Mouse (Mus musculus) forebrain, embryonic 15.5 days (tissue): ENCODE results near the gene C4b. TPM values are rescaled to one million over a fixed set of nuclear protein-coding genes. Genes with fewer than 3 reads are reported as not detected.
A peak's percentile ranks its signal among the peaks of the same experiment; 100 is the strongest.
"Not testable (repeated sequence)": the region's sequence is repeated elsewhere in the genome, so short reads cannot be mapped to it uniquely, and the experiment has no call there.

Experiments
- ATAC-seq: fragments of 200-750 bp; cut with Nextera tagmentation; replicated peaks from 2 replicates; pipeline ENCODE4 v1.8.0; 2017; ENCODE audit warnings: mild to moderate bottlenecking, moderate TSS enrichment, moderate library complexity
- H3K27ac ChIP-seq: fragments of 300-500 bp; sonication (generic); replicated peaks from 2 replicates; pipeline ENCODE4 v1.5.1; 2015; ENCODE audit warnings: mild to moderate bottlenecking, inconsistent platforms
- H3K27me3 ChIP-seq: fragments of 300-500 bp; sonication (generic); 2 replicates; pipeline ENCODE4 v1.6.1; 2015; ENCODE audit warnings: inconsistent platforms
- H3K36me3 ChIP-seq: fragments of 300-500 bp; sonication (generic); 2 replicates; pipeline ENCODE4 v1.6.1; 2015; ENCODE audit warnings: mild to moderate bottlenecking, inconsistent platforms
- H3K4me1 ChIP-seq: fragments of 300-500 bp; sonication (generic); 2 replicates; pipeline ENCODE4 v1.6.1; 2015; ENCODE audit warnings: inconsistent platforms
- H3K4me2 ChIP-seq: fragments of 300-500 bp; sonication (generic); replicated peaks from 2 replicates; pipeline ENCODE4 v1.6.1; 2015; ENCODE audit warnings: mild to moderate bottlenecking, inconsistent platforms
- H3K4me3 ChIP-seq: fragments of 300-500 bp; sonication (generic); 2 replicates; pipeline ENCODE4 v1.5.1; 2015; ENCODE audit warnings: mild to moderate bottlenecking, inconsistent platforms
- H3K9ac ChIP-seq: fragments of 300-500 bp; sonication (generic); replicated peaks from 2 replicates; pipeline ENCODE4 v1.6.1; 2015; ENCODE audit warnings: mild to moderate bottlenecking, inconsistent platforms
- H3K9me3 ChIP-seq: fragments of 300-500 bp; sonication (generic); 2 replicates; pipeline ENCODE4 v1.6.1; 2016; ENCODE audit warnings: inconsistent platforms
- WGBS: fragments of 180-500 bp; shearing (Covaris S2); methylation state at CpG from one replicate; pipeline ENCODE4 v1.1.7; 2015; ENCODE audit warnings: mixed read lengths; 5-methylcytosine and 5-hydroxymethylcytosine counted together
- polyA plus RNA-seq: library from polyadenylated mRNA; unstranded; fragments of >200 nt; fragmentation: Nextera tagmentation; extraction: Ambion mirVana; gene quantifications from 2 replicates; pipeline ENCODE4 v1.2.1, GENCODE M21; 2015

The C4b gene
- polyA plus RNA-seq, 1 experiment from 2014 or later: not detected

DNA sequence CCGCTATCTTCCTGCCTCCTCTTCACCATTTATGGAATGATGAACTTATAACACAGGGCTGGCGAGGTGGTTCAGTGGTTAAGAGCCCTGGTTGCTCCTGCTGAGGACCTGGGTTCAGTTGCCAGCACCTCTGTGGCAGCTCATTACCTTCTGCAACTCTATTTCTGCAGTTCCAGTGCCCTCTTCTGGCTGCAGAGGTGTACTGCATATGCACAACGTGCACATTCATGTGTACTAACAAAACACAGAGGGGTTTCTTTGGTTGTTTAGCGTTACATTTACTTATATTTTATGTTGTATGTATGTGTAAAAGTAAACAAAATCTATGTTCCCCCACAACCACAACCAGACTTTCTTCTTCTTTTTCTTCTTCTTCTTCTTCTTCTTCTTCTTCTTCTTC lies 20.6 kb downstream of the C4b start:
- H3K36me3 ChIP-seq: no peaks in the 10 kb centered on the region

DNA sequence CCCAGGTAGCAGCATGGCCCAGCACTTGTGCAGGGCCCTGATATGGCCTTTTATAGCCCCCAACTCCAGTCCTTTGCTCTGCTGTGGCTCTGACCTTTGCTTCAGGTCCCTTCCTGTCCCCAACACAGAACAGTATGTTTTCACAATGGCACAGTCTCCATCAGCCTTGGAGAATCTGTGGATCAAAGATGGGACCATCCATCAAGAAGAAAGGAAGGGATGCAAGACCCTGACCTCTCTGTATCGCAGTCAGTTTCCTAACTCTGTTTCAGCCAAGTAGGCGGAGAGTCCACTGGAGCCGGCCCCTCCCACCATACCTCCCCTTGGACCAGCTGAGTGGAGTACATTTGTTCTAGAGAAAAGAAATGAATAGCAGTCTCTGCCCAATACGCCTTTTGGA lies 21.4 kb downstream of the C4b start:
- WGBS: 96% methylated on average over 4 of the region's 4 CpGs
- not testable (repeated sequence) for H3K4me3 ChIP-seq, ATAC-seq, H3K36me3 ChIP-seq, H3K4me2 ChIP-seq, H3K4me1 ChIP-seq, H3K9ac ChIP-seq, H3K9me3 ChIP-seq, H3K27ac ChIP-seq, H3K27me3 ChIP-seq

More for the DNA sequence above, 20.6 kb downstream of the C4b start:
- H3K4me1 ChIP-seq: no peaks in the 10 kb centered on the region
- H3K27ac ChIP-seq: no peak overlapping the region
- no peak for ATAC-seq
- H3K4me3 ChIP-seq: no peak overlapping the region
- WGBS: 77% methylated on average over 4 of the region's 4 CpGs
- H3K27me3 ChIP-seq: no peaks in the 10 kb centered on the region
- no peaks in the 10 kb centered on the region for H3K9me3 ChIP-seq
- no peak overlapping the region for H3K9ac ChIP-seq
- H3K4me2 ChIP-seq: no peak overlapping the region

DNA sequence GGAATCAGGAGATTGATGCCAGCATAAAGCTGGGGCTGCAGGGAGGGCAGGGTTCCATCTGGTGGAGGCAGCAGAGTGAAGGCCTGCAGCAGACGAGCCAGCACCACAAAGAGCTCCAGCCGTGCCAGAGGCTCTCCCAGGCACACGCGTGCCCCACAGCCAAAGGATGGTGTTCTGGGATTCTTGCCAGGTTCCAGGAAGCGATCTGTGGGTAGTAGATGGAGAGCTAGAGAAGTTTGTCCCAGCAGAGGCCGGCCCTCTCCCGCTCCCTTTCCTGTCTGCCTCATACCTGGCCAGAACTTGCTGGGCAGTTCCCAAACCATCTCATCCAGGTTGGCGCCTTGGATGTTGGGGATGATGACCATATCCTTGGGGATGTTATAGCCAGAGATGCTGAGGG lies 23.8 kb downstream of the C4b start:
- ATAC-seq, H3K4me2 ChIP-seq, H3K36me3 ChIP-seq, H3K27me3 ChIP-seq, H3K27ac ChIP-seq, H3K4me1 ChIP-seq, H3K9me3 ChIP-seq, H3K4me3 ChIP-seq, H3K9ac ChIP-seq: not testable (repeated sequence)
- 61% methylated on average over 8 of the region's 8 CpGs for WGBS

DNA sequence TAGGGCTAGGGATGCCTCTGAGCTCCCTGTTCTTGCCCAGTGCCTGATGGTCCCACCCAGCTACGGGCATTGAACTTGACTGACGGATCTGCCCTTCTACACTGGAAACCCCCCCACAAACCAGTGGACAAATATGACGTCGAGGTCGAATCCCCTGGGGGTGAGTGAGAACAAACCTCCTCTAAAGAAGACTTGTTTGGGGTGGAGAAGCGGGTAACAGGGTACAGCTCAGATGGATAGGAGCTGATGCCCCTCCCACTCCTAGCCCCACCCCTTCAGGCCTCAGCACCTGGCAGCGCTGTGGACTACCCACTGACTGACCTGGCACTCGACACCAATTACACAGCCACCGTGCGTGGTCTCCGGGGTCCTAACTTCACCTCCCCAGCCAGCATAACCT lies 26.3 kb downstream of the C4b start:
- Histone ChIP-seq H3K36me3 (no peaks in the 10 kb centered on the region), H3K4me1 (no peaks in the 10 kb centered on the region), H3K9ac (no peak overlapping the region), H3K27ac (no peak overlapping the region), H3K4me2 (no peak overlapping the region), H3K9me3 (no peaks in the 10 kb centered on the region), H3K4me3 (no peak overlapping the region), H3K27me3 (no peaks in the 10 kb centered on the region)
- WGBS: 78% methylated on average over 11 of the region's 11 CpGs
- ATAC-seq: no peak

DNA sequence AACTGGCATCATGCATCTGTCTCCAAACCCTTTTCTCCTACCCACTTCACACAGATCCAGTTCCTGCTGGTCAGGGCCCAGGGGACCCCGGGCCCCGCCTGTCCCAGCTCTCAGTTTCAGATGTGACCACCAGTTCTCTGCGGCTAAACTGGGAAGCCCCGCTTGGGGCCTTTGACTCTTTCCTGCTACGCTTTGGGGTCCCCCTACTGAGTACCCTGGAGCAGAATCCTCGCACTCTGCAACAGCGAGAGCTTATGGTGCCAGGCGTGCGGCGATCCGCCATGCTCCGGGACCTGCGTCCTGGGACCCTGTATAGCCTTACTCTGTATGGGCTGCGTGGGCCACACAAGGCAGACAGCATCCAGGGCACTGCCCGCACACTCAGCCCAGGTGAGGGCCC lies 27.4 kb downstream of the C4b start:
- Histone ChIP-seq H3K4me3 (no peak overlapping the region), H3K36me3 (no peaks in the 10 kb centered on the region), H3K9me3 (no peaks in the 10 kb centered on the region), H3K4me2 (no peak overlapping the region), H3K9ac (no peak overlapping the region), H3K27ac (no peak overlapping the region), H3K4me1 (no peaks in the 10 kb centered on the region), H3K27me3 (no peaks in the 10 kb centered on the region)
- WGBS: 91% methylated on average over 15 of the region's 15 CpGs
- ATAC-seq: no peak

DNA sequence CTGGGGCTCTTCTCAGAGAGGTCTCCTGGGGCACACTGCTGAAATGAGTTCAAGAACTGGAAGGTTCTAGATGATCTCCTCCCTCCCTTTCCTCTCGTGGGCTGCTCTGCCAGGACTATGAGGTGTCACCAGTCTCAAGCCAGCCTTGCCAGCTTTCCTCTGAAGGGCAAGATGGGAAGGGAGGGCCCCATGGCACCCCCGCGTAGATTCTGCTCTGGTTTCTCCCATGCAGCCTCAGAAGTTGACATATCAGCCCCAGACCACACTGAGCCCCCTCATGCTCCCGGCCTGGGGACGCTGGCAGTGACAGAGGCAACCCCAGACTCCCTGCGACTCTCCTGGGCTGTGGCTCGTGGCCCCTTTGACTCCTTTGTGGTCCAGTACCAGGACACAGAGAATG lies 28.2 kb downstream of the C4b start:
- H3K36me3 ChIP-seq, H3K27ac ChIP-seq, ATAC-seq, H3K4me3 ChIP-seq, H3K27me3 ChIP-seq, H3K9me3 ChIP-seq, H3K4me2 ChIP-seq, H3K4me1 ChIP-seq, H3K9ac ChIP-seq: not testable (repeated sequence)
- 89% methylated on average over 7 of the region's 7 CpGs for WGBS

DNA sequence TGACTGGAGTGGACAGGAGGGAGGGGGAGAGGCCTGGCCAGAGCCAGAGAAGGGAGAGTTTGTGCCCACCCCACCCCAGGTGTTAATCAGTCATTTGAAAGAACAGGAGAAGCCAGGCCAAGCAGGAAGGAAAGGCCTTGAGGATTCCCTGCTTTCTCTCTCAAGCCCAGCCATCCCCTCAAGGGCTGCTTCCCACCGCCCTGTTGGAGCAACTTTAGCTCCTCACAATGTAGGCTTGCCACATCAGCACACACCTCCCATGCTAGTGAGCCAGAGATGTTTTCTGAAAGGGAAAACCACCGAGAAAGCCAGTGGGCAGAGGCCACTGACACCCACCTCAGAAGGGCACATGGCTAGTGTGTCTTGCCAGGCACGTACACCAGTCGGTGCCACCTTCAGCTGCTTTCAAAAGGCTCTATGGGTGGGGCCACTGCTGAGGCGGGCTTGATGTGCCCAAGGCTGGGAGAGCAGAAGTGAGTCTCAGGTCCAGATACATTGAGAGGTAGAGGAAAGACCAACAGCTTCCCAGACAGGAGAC lies 28.7 kb downstream of the C4b start:
- H3K27me3 ChIP-seq, ATAC-seq, H3K9ac ChIP-seq, H3K36me3 ChIP-seq, H3K9me3 ChIP-seq, H3K27ac ChIP-seq, H3K4me3 ChIP-seq, H3K4me2 ChIP-seq, H3K4me1 ChIP-seq: not testable (repeated sequence)
- 83% methylated on average over 5 of the region's 5 CpGs for WGBS

DNA sequence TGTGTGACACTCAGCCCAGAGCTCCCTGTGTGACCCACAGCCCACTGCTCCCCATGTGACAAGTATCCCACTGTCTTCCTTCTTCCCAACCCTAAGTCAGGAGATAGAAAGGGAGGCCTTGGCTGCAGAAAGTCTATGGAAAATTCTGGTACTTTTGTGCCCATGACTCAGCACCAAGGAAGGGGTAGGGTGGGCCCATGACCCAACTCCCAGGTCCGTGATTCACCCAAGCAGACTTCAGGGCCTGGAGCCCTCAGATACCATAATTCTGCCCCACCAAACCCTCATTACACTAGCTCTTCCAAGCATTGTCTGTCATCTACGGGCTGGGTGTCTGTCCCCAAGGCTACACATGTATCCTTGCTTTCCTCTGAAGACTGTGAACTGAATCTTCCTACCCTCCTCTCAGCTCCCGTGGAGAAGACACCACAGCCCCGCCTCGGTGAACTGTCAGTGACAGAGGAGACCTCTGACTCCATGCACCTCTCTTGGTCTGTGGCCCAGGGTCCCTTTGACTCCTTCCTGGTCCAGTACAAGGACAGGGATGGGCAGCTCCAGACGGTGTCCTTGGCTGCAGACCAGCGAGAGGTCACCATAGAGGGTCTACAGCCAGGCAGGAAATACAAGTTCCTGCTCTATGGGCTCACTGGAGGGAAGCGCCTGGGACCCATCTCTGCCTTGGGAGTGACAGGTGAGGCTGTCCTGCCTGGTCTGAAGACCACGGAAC lies 29.3 kb downstream of the C4b start:
- WGBS: 80% methylated on average over 9 of the region's 9 CpGs
- not testable (repeated sequence) for H3K27me3 ChIP-seq, ATAC-seq, H3K4me2 ChIP-seq, H3K4me1 ChIP-seq, H3K27ac ChIP-seq, H3K4me3 ChIP-seq, H3K9me3 ChIP-seq, H3K36me3 ChIP-seq, H3K9ac ChIP-seq

DNA sequence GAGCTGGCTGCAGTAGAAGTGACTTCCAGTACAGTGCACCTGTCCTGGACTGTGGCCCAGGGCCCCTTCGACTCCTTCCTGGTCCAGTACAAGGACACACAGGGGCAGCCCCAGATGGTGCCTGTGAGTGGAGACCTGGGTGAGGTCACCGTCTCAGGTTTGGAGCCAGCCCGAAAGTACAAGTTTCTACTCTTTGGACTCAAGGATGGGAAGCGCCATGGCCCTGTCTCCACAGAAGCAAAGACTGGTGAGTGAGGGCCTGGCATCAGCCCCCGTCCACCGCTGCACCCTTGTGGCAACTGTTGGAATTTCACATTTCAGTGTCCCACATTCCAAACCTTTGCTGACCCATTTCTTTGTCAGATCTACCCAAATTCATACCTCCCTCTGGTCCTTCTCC lies 30.7 kb downstream of the C4b start:
- Histone ChIP-seq H3K27me3 (no peaks in the 10 kb centered on the region), H3K36me3 (no peaks in the 10 kb centered on the region), H3K4me2 (no peak overlapping the region), H3K4me1 (no peaks in the 10 kb centered on the region), H3K27ac (no peak overlapping the region), H3K9me3 (no peaks in the 10 kb centered on the region), H3K4me3 (no peak overlapping the region), H3K9ac (no peak overlapping the region)
- ATAC-seq: no peak
- WGBS: 46% methylated on average over 6 of the region's 6 CpGs

DNA sequence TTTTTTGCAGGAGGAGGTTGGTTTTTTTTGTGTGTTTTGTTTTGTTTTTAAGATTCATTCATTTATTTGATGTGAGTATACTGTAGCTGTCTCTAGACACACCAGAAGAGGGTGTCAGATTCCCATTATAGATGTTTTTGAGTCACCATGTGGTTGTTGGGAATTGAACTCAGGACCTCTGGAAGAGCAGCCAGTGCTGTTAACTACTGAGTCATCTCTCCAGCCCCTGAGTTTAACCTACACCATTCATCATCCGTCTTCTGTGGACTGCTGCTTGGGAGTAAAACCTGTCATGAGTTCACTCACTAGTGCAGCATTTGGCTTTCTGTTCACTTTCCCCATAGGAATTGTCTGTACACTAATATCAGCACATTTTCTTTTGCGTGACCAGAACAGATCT lies 37.2 kb downstream of the C4b start:
- 91% methylated on average over 2 of the region's 2 CpGs for WGBS
- H3K9me3 ChIP-seq, H3K4me2 ChIP-seq, ATAC-seq, H3K27ac ChIP-seq, H3K4me3 ChIP-seq, H3K4me1 ChIP-seq, H3K9ac ChIP-seq, H3K27me3 ChIP-seq, H3K36me3 ChIP-seq: not testable (repeated sequence)

DNA sequence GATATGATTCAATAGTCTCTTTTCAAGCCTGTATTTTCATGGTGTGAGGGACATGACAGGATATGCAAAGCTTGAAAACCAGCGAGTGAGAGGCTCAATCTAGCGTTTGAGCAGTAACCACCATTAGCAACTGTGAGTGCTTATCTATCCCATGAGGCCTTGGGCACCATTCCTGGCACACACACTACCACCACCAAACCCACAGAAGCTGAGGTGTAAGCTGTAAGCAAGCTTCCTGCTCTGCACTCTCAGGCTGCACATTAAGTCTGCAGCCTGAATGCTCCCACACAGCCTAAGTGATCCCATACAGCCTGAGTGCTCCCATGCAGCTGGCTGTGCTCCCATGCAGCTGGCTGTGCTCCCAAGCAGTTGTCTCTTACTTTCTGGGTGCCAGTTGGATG lies 43.0 kb downstream of the C4b start:
- 63% methylated on average over 2 of the region's 2 CpGs for WGBS
- H3K27me3 ChIP-seq: no peaks in the 10 kb centered on the region
- no peaks in the 10 kb centered on the region for H3K36me3 ChIP-seq
- H3K4me1 ChIP-seq: peaks cover 19% of the 10 kb centered on the region
- no peak overlapping the region for H3K4me3 ChIP-seq
- no peak overlapping the region for H3K4me2 ChIP-seq
- H3K27ac ChIP-seq: peak overlapping the region; percentile 93
- no peaks in the 10 kb centered on the region for H3K9me3 ChIP-seq
- no peak overlapping the region for H3K9ac ChIP-seq
- no peak for ATAC-seq

DNA sequence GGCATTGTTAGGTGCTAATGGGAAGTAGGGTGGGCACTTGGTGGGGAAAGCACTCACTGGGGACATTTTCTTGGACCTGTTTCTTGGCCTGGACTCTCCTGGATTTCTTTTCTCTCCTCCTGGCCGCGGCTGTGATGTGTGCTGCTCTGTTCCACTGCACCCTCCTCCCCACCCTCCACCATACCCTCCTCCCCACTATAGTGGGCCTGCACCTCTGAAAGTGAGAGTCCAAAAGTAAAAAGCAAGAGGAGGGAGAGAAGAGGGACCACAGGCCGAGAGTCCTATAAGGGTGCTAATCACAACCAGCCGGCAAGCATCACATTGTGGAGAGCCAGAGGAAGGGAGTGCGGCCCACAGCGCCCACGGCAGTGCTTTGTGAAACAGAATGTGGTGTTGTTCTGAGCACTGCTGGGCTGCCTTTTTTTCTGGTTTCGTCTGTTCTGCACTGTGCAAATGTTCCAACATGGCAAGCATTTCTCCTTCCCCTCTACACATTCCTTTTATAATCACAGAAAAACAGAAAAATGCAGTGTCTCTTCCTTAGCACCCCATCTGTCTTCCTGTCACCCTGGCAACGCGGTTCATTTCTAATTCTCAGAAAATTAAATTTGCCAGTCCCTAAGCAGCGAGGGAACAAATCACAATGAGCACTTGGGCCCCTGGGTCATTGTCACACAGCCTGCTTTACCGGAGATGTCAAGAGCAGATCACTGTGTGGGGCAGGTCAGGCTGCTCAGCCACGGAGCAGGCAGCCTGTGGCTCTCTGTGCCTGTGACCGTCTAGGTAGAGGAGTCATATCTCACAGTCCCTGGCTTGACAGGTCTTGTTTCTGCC lies 43.9 kb downstream of the C4b start:
- peak; percentile 78 for ATAC-seq
- H3K4me2 ChIP-seq: no peak overlapping the region
- WGBS: 37% methylated on average over 14 of the region's 14 CpGs
- no peaks in the 10 kb centered on the region for H3K9me3 ChIP-seq
- H3K9ac ChIP-seq: no peak overlapping the region
- H3K27me3 ChIP-seq: no peaks in the 10 kb centered on the region
- peaks cover 19% of the 10 kb centered on the region for H3K4me1 ChIP-seq
- H3K36me3 ChIP-seq: no peaks in the 10 kb centered on the region
- no peak overlapping the region for H3K4me3 ChIP-seq
- H3K27ac ChIP-seq: peak overlapping the region; percentile 93
